Mouse (Mus musculus): ENCODE data around the gene Eno2. TPM values are rescaled to one million over a fixed set of nuclear protein-coding genes. Genes with fewer than 3 reads are reported as not detected.
"Not testable (repeated sequence)": the region's sequence is repeated elsewhere in the genome, so short reads cannot be mapped to it uniquely, and the experiment has no call there.

Gene Eno2
- polyA plus RNA-seq, 1 experiment = 5.8 TPM

GRCm38 (mm10) chr6:124812848-124813247 lies 43.4 kb upstream of the Eno2 start:
- Histone ChIP-seq H3K36me3 (replicated peaks; ENCODE audit: low read length) (peaks cover 69% of the 10 kb centered on the region), H3K4me1 (peaks cover 78% of the 10 kb centered on the region), H3K9me3 (no peaks in the 10 kb centered on the region), H3K4me3 (replicated peaks) (peak overlapping the region; percentile 98), H3K27me3 (replicated peaks) (no peaks in the 10 kb centered on the region)
- no peak for TF ChIP-seq GATA1 (IDR thresholded peaks at IDR 0.05; ENCODE audit: borderline replicate concordance, low read length)
- no peak for TF ChIP-seq FLI1 (IDR thresholded peaks at IDR 0.05; ENCODE audit: low read length)

GRCm38 (mm10) chr6:124811701-124812560 lies 42.5 kb upstream of the Eno2 start:
- no peaks in the 10 kb centered on the region for H3K27me3 ChIP-seq (replicated peaks)
- H3K4me1 ChIP-seq = peaks cover 76% of the 10 kb centered on the region
- peaks cover 60% of the 10 kb centered on the region for H3K36me3 ChIP-seq (replicated peaks; ENCODE audit: low read length)
- H3K9me3 ChIP-seq = no peaks in the 10 kb centered on the region
- TF ChIP-seq GATA1 (IDR thresholded peaks at IDR 0.05; ENCODE audit: borderline replicate concordance, low read length) = no peak
- TF ChIP-seq FLI1 (IDR thresholded peaks at IDR 0.05; ENCODE audit: low read length) = no peak
- H3K4me3 ChIP-seq (replicated peaks) = peak overlapping the region; percentile 98

GRCm38 (mm10) chr6:124811403-124811665 lies 41.9 kb upstream of the Eno2 start:
- Histone ChIP-seq H3K36me3 (replicated peaks; ENCODE audit: low read length) (peaks cover 54% of the 10 kb centered on the region), H3K27me3 (replicated peaks) (no peaks in the 10 kb centered on the region), H3K9me3 (no peaks in the 10 kb centered on the region), H3K4me3 (replicated peaks) (peak overlapping the region; percentile 76), H3K4me1 (peaks cover 80% of the 10 kb centered on the region)
- TF ChIP-seq FLI1 (IDR thresholded peaks at IDR 0.05; ENCODE audit: low read length) (no peak), GATA1 (IDR thresholded peaks at IDR 0.05; ENCODE audit: borderline replicate concordance, low read length) (no peak)

GRCm38 (mm10) chr6:124810566-124811402 lies 41.3 kb upstream of the Eno2 start:
- H3K36me3 ChIP-seq (replicated peaks; ENCODE audit: low read length) = peaks cover 49% of the 10 kb centered on the region
- H3K4me3 ChIP-seq (replicated peaks) = peak overlapping the region; percentile 76
- peaks cover 86% of the 10 kb centered on the region for H3K4me1 ChIP-seq
- H3K9me3 ChIP-seq; H3K27me3 ChIP-seq (replicated peaks): not testable (repeated sequence)

- Histone ChIP-seq H3K36me3 (replicated peaks; ENCODE audit: low read length) (peaks cover 40% of the 10 kb centered on the region), H3K4me1 (peaks cover 91% of the 10 kb centered on the region), H3K4me3 (replicated peaks) (peak overlapping the region; percentile 95), H3K9me3 (no peaks in the 10 kb centered on the region), H3K27me3 (replicated peaks) (no peaks in the 10 kb centered on the region)
- no peak for TF ChIP-seq FLI1 (IDR thresholded peaks at IDR 0.05; ENCODE audit: low read length)
- no peak for TF ChIP-seq GATA1 (IDR thresholded peaks at IDR 0.05; ENCODE audit: borderline replicate concordance, low read length)
These were observed 40.5 kb upstream of the Eno2 start for GRCm38 (mm10) chr6:124809775-124810538.

GRCm38 (mm10) chr6:124809052-124809774 lies 39.7 kb upstream of the Eno2 start:
- Histone ChIP-seq H3K4me3 (replicated peaks) (peak overlapping the region; percentile 95), H3K4me1 (peaks cover 86% of the 10 kb centered on the region), H3K9me3 (no peaks in the 10 kb centered on the region), H3K27me3 (replicated peaks) (no peaks in the 10 kb centered on the region), H3K36me3 (replicated peaks; ENCODE audit: low read length) (peaks cover 34% of the 10 kb centered on the region)
- no peak for TF ChIP-seq FLI1 (IDR thresholded peaks at IDR 0.05; ENCODE audit: low read length)
- TF ChIP-seq GATA1 (IDR thresholded peaks at IDR 0.05; ENCODE audit: borderline replicate concordance, low read length) = no peak

- Histone ChIP-seq H3K4me3 (replicated peaks) (peak within 1 kb of the TSS; percentile 95), H3K4me1 (peaks cover 83% of the 10 kb centered on the region), H3K36me3 (replicated peaks; ENCODE audit: low read length) (peaks cover 34% of the 10 kb centered on the region), H3K9me3 (no peaks in the 10 kb centered on the region), H3K27me3 (replicated peaks) (no peaks in the 10 kb centered on the region)
- TF ChIP-seq FLI1 (IDR thresholded peaks at IDR 0.05; ENCODE audit: low read length) = no peak
- no peak for TF ChIP-seq GATA1 (IDR thresholded peaks at IDR 0.05; ENCODE audit: borderline replicate concordance, low read length)
These were observed 39.0 kb upstream of the Eno2 start, which contains the start of gene Spsb2 for GRCm38 (mm10) chr6:124808358-124809012. Gene Spsb2 (plus strand): TSS chr6:124808661.

GRCm38 (mm10) chr6:124807986-124808357 lies 38.5 kb upstream of the Eno2 start:
- Histone ChIP-seq H3K4me1 (peaks cover 81% of the 10 kb centered on the region), H3K4me3 (replicated peaks) (peak overlapping the region; percentile 95), H3K36me3 (replicated peaks; ENCODE audit: low read length) (peaks cover 33% of the 10 kb centered on the region), H3K9me3 (no peaks in the 10 kb centered on the region), H3K27me3 (replicated peaks) (no peaks in the 10 kb centered on the region)
- no peak for TF ChIP-seq FLI1 (IDR thresholded peaks at IDR 0.05; ENCODE audit: low read length)
- TF ChIP-seq GATA1 (IDR thresholded peaks at IDR 0.05; ENCODE audit: borderline replicate concordance, low read length) = no peak

- no peak for TF ChIP-seq FLI1 (IDR thresholded peaks at IDR 0.05; ENCODE audit: low read length)
- no peak for TF ChIP-seq GATA1 (IDR thresholded peaks at IDR 0.05; ENCODE audit: borderline replicate concordance, low read length)
- H3K9me3 ChIP-seq = no peaks in the 10 kb centered on the region
- no peaks in the 10 kb centered on the region for H3K27me3 ChIP-seq (replicated peaks)
- H3K4me3 ChIP-seq (replicated peaks) = no peak overlapping the region
- peaks cover 75% of the 10 kb centered on the region for H3K4me1 ChIP-seq
- H3K36me3 ChIP-seq (replicated peaks; ENCODE audit: low read length) = peaks cover 26% of the 10 kb centered on the region
These were observed 37.9 kb upstream of the Eno2 start for GRCm38 (mm10) chr6:124807366-124807765.
